Mouse (Mus musculus): Measurements from ENCODE around the gene Cda. TPM values are rescaled to one million over a fixed set of nuclear protein-coding genes. Genes with fewer than 3 reads are reported as not detected.

The Cda gene
- polyA plus RNA-seq, 1 experiment: 3.2 TPM

DNA sequence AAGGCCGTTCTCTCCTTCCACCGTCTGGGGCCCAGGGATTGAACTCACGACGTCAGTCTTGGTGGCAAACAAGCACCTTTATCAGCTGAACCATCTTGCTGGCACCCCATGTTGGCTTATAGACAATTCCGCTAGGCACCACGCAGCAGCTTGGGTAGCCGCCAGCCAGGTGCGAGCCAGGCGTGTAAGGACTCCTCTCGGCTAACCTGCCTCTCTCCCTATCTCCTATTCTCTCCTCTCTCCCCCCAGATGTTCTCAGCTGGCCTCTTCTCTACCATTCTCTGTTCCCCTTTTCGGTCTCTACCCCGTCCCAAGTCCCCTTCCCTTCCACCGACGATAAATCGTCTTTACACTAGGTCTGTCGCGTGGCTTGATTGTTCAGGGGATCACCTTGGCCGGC lies 64.0 kb downstream of the Cda start:
- TF ChIP-seq POLR2A (IDR thresholded peaks at IDR 0.05; ENCODE audit: borderline replicate concordance, extremely low read depth, insufficient read depth, insufficient read length, poor library complexity, severe bottlenecking) (no peak), CTCF (IDR thresholded peaks at IDR 0.05; ENCODE audit: borderline replicate concordance, extremely low read depth, insufficient read depth, insufficient read length) (no peak)
- DNase-seq (ENCODE audit: low read depth): no peak

DNA sequence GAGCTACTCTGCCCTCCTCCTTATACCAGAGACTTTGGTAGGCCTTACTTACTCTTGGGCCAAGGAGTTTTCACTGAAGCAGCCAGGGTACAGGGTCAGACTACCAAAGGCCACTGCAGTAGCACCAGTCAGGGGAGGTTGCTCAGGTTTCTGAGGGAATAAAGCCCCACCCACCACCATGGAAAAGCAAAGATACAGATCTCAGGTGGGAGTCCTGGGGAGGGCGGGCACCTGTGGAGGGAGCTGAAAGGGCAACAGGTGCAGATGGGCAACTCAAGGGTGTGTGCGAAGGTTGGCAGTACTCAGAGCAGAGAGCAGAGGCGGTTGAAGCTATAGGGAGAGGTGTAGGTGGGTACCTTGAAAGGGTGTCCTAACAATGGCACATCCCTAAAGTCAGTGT lies 64.8 kb downstream of the Cda start:
- DNase-seq (ENCODE audit: low read depth): no peak
- no peak for TF ChIP-seq POLR2A (IDR thresholded peaks at IDR 0.05; ENCODE audit: borderline replicate concordance, extremely low read depth, insufficient read depth, insufficient read length, poor library complexity, severe bottlenecking)
- TF ChIP-seq CTCF (IDR thresholded peaks at IDR 0.05; ENCODE audit: borderline replicate concordance, extremely low read depth, insufficient read depth, insufficient read length): no peak

DNA sequence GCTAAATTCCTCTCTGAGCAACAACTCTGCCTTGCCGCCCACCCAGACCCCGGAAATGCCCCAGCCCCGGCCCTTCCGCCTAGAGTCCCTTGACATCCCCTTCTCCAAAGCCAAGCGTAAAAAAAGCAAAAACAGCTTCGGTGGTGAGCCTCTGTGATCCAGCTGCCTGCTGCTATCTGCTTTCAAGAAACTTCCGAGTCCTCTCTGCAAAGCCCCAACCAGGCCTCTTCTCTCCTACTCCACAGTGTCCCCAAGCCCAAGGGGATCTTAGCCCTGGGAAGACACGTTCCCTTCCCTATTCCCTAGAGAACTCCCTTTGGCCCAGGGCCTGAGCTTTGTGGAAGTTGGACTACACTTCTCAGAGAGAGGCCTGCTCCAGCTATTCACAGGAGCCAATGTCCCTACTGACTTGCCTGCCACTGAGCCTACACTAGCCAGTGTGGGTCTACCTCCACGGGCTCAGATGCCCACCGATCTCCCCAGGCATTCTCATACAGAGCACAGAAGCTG lies 66.5 kb downstream of the Cda start:
- TF ChIP-seq POLR2A (IDR thresholded peaks at IDR 0.05; ENCODE audit: borderline replicate concordance, extremely low read depth, insufficient read depth, insufficient read length, poor library complexity, severe bottlenecking) (no peak), CTCF (IDR thresholded peaks at IDR 0.05; ENCODE audit: borderline replicate concordance, extremely low read depth, insufficient read depth, insufficient read length) (no peak)
- no peak for DNase-seq (ENCODE audit: low read depth)

DNA sequence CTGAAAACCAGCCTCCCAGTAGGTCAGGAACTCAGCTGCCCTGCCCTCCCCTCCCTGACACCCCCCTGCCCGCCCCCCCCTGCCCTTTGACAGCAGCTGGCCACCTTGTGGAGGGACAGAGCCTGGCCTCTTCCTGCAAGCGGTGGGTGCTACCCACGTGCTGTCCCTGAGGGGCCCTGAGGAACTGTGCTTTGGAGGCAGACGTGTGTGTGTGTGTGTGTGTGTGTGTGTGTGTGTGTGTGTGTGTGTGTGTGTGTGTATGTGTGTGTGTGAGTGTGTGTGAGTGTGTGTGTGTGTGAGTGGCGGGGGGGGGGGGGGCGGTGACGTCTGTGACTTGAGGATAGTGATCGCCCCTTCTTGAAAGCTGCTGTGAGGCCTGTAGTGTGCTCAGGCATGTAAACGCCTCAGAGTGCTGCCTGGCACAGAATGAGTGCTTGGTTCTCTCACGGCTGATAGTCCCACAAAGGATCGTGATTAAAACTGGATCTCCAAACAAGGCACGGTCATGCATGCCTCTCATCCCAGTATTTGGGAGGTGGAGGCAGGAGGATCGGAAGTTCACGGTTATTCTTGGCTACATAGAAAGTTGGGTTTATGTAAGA lies 73.7 kb downstream of the Cda start:
- TF ChIP-seq CTCF (IDR thresholded peaks at IDR 0.05; ENCODE audit: borderline replicate concordance, extremely low read depth, insufficient read depth, insufficient read length) (no peak), POLR2A (IDR thresholded peaks at IDR 0.05; ENCODE audit: borderline replicate concordance, extremely low read depth, insufficient read depth, insufficient read length, poor library complexity, severe bottlenecking) (no peak)
- peak; percentile 26 for DNase-seq (ENCODE audit: low read depth)

DNA sequence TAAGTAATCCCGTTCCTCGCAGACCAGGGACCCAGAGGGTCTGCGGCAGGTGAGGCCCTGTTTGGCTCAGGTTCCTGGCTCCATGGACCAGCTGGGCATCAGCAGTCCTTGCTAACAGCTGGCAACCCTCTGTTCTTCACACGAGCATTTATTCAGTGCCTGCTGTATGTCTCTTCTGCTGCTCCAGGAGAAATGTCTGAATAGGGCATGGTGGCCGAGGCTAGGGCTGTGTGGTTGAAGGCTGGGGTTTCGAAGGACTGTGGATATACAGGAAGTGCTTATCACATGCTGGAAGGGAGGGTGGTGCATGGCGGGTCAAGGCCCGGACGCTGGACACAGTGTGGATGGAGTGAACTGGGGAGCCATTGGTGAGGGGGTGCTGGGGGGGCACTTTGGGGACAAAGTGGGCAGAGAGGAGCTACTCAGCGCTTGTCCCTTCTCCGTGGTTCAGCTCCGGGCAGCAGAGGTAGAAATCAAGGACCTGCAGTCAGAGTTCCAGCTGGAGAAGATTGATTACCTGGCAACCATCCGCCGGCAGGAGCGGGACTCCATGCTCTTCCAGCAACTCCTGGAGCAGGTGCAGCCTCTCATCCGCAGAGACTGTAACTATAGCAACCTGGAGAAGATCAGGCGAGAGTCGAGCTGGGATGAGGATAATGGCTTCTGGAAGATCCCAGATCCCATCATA lies 74.4 kb downstream of the Cda start:
- TF ChIP-seq POLR2A (IDR thresholded peaks at IDR 0.05; ENCODE audit: borderline replicate concordance, extremely low read depth, insufficient read depth, insufficient read length, poor library complexity, severe bottlenecking) (no peak), CTCF (IDR thresholded peaks at IDR 0.05; ENCODE audit: borderline replicate concordance, extremely low read depth, insufficient read depth, insufficient read length) (no peak)
- DNase-seq (ENCODE audit: low read depth): peak; percentile 84

DNA sequence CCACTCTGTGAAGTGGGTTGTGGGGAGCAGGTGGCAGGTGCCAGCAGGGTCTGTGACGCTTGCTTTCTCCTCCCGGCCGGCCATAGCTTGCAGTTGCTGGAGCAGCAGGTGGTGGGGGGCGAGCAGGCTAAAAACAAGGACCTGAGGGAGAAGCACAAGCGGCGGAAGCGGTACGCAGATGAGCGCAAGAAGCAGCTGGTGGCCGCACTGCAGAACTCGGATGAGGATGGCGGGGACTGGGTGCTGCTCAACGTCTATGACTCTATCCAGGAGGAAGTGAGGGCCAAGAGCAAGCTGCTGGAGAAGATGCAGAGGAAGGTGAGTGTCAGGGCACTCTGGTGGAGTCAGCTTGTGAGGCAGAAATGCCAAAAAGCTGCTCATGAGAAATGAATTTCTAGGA lies 75.8 kb downstream of the Cda start:
- no peak for DNase-seq (ENCODE audit: low read depth)

DNA sequence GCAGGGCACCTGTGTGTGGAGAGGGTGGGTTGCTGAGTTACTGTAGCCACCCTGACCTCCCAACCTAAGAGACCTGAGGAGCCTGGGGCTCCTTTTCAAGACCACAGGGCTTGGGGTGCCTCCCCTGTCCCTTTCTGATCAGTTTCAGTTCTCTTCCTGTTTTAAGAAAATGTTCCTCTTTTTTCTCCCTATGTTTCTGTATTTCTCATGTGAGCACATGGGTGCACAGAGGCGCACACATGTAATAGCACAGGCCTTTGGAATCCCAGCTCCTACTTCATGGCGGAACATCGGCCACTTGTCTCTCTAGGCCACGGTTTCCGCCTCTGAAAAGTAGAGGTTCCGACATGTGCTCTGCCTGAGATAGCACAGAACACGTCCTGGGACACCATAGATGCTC lies 79.1 kb downstream of the Cda start:
- DNase-seq (ENCODE audit: low read depth): no peak
- no peak for TF ChIP-seq POLR2A (IDR thresholded peaks at IDR 0.05; ENCODE audit: borderline replicate concordance, extremely low read depth, insufficient read depth, insufficient read length, poor library complexity, severe bottlenecking)
- no peak for TF ChIP-seq CTCF (IDR thresholded peaks at IDR 0.05; ENCODE audit: borderline replicate concordance, extremely low read depth, insufficient read depth, insufficient read length)

More for the DNA sequence above, 75.8 kb downstream of the Cda start:
- no peak for TF ChIP-seq CTCF (IDR thresholded peaks at IDR 0.05; ENCODE audit: borderline replicate concordance, extremely low read depth, insufficient read depth, insufficient read length)
- no peak for TF ChIP-seq POLR2A (IDR thresholded peaks at IDR 0.05; ENCODE audit: borderline replicate concordance, extremely low read depth, insufficient read depth, insufficient read length, poor library complexity, severe bottlenecking)

Other genes starting within 250 kb of the Cda start
- 197 and 200 TPM in 2 replicates for gene Hp1bp3, start 151.7 kb downstream of the Cda start, polyA plus RNA-seq (2012; rRNA removed)
- 19.3 and 22.5 TPM in 2 replicates for gene Sh2d5, start 117.6 kb downstream of the Cda start, polyA plus RNA-seq (2012; rRNA removed)
- gene Kif17, start 117.6 kb downstream of the Cda start, polyA plus RNA-seq (2012; rRNA removed): 2.1 and 3.9 TPM in 2 replicates
- gene Ddost, start 63.3 kb downstream of the Cda start, polyA plus RNA-seq (2012; rRNA removed): 152 and 167 TPM in 2 replicates
- 87.9 and 92.7 TPM in 2 replicates for gene Pink1, start 41.7 kb downstream of the Cda start, polyA plus RNA-seq (2012; rRNA removed)
- 2.9 and 4.3 TPM in 2 replicates for gene Fam43b, start 28.5 kb upstream of the Cda start, polyA plus RNA-seq (2012; rRNA removed)
- 14.5 and 19.6 TPM in 2 replicates for gene Mul1, start 66.7 kb upstream of the Cda start, polyA plus RNA-seq (2012; rRNA removed)
- gene Camk2n1, start 86.3 kb upstream of the Cda start, polyA plus RNA-seq (2012; rRNA removed): 28.3 and 37.4 TPM in 2 replicates

Measured in brain, embryonic 14.5 days (tissue).